Mouse (Mus musculus) right cerebral cortex, postnatal 14 days (tissue): ENCODE measurements at regions not wholly inside any gene's neighbourhood (a gene's known extent, or its start where the extent isn't known, plus 50 kb on each side); places are given as distances from the start of the nearest gene placed in this dataset.

Experiments used
- DNase-seq: peaks from one replicate; pipeline ENCODE4 v3.0.0; 2022

- DNase-seq = no peak
Observed at GRCm38 (mm10) chr5:119944371-119944770, 111.9 kb downstream of the Tbx5 start.

- DNase-seq = no peak
Observed at GRCm38 (mm10) chr5:119948399-119948798, 115.9 kb downstream of the Tbx5 start.

GRCm38 (mm10) chr5:119952085-119952484, 119.6 kb downstream of the Tbx5 start:
- DNase-seq = no peak

- no peak for DNase-seq
Observed at GRCm38 (mm10) chr5:119953189-119953588, 120.7 kb downstream of the Tbx5 start.

- DNase-seq = no peak
Observed at GRCm38 (mm10) chr5:119953811-119954566, 121.5 kb downstream of the Tbx5 start.

- no peak for DNase-seq
Observed at GRCm38 (mm10) chr5:119958942-119959341, 126.5 kb downstream of the Tbx5 start.

- no peak for DNase-seq
Observed at GRCm38 (mm10) chr5:119964751-119965150, 132.3 kb downstream of the Tbx5 start.

- peak; percentile 23 for DNase-seq
Observed at GRCm38 (mm10) chr5:119971286-119971685, 138.8 kb downstream of the Tbx5 start.

- peak; percentile 48 for DNase-seq
Observed at GRCm38 (mm10) chr5:119972802-119973437, 140.5 kb downstream of the Tbx5 start.

- no peak for DNase-seq
Observed at GRCm38 (mm10) chr5:119978096-119978715, 138.1 kb upstream of the Rbm19 start.

- DNase-seq = no peak
Observed at GRCm38 (mm10) chr5:119981111-119981807, 135.0 kb upstream of the Rbm19 start.

- DNase-seq = no peak
Observed at GRCm38 (mm10) chr5:119984206-119984605, 132.1 kb upstream of the Rbm19 start.

GRCm38 (mm10) chr5:119992130-119992529, 124.1 kb upstream of the Rbm19 start:
- no peak for DNase-seq

- no peak for DNase-seq
Observed at GRCm38 (mm10) chr5:119995726-119996125, 120.5 kb upstream of the Rbm19 start.

- DNase-seq = no peak
Observed at GRCm38 (mm10) chr5:120005696-120006469, 110.4 kb upstream of the Rbm19 start.

GRCm38 (mm10) chr5:120007738-120008137, 108.5 kb upstream of the Rbm19 start:
- DNase-seq = no peak

GRCm38 (mm10) chr5:120008306-120008705, 108.0 kb upstream of the Rbm19 start:
- DNase-seq = no peak

GRCm38 (mm10) chr5:120015417-120015816, 100.8 kb upstream of the Rbm19 start:
- no peak for DNase-seq

GRCm38 (mm10) chr5:120018126-120018525, 98.1 kb upstream of the Rbm19 start:
- DNase-seq = no peak

GRCm38 (mm10) chr5:120020748-120021147, 95.5 kb upstream of the Rbm19 start:
- no peak for DNase-seq

GRCm38 (mm10) chr5:120022276-120022675, 94.0 kb upstream of the Rbm19 start:
- no peak for DNase-seq

GRCm38 (mm10) chr5:120024071-120024470, 92.2 kb upstream of the Rbm19 start:
- peak; percentile 38 for DNase-seq

GRCm38 (mm10) chr5:120025212-120025611, 91.1 kb upstream of the Rbm19 start:
- DNase-seq = no peak
